In the genomic region with DNA sequence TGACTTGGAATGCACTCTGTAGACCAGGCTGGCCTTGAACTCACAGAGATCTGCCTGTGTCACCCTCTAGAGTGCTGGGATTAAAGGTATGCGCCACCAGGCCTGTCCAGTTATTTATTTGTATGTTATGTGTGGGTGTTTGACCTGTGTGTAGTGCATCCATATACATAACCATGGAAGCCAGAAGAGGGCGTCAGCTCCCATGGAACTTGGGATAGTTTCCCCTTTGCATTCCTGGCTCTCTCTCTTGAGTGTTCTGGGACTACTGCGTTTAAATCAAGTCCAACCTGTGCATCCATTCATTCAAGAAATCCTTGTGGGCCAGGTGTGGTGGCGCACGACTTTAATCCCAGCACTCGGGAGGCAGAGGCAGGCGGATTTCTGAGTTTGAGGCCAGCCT, we compare ENCODE assay signal across 21 mouse cellular contexts. TPM values are rescaled to one million over a fixed set of nuclear protein-coding genes. Genes with fewer than 3 reads are reported as not detected.
"Had no signal": no experiment of that assay in that cellular context is flagged by ENCODE, and none has a peak within 500 bp of the region (broad histone marks: within the 10 kb centered on the region; RNA-seq: fewer than 3 reads in every experiment).

No protein-coding gene starts in this region.

- H3K4me1 ChIP-seq: midbrain, embryonic 12.5 days; neural tube, embryonic 13.5 days; neural tube, embryonic 15.5 days had no signal

- H3K9me3 ChIP-seq: midbrain, embryonic 10.5 days; midbrain, embryonic 12.5 days; neural tube, embryonic 13.5 days; neural tube, embryonic 15.5 days had no signal

- H3K27me3 ChIP-seq: midbrain, embryonic 12.5 days; neural tube, embryonic 13.5 days; neural tube, embryonic 15.5 days had no signal

- H3K9ac ChIP-seq: liver, postnatal 0 days; lung, embryonic 14.5 days; midbrain, embryonic 12.5 days; neural tube, embryonic 13.5 days; neural tube, embryonic 15.5 days had no signal

- DNase-seq: liver, postnatal 0 days; lung, embryonic 14.5 days; lung, postnatal 10 days; lung, postnatal 4 days; midbrain, embryonic 14.5 days; retina, postnatal 1 day; right cerebral cortex, adult 18-20 months; right cerebral cortex, postnatal 25 days; right cerebral cortex, postnatal 4 days; spleen, adult 18-20 months; thymus, adult 18-20 months; thymus, postnatal 14 days; thymus, postnatal 36 days had no signal

- H3K36me3 ChIP-seq: midbrain, embryonic 10.5 days; midbrain, embryonic 12.5 days; neural tube, embryonic 13.5 days; neural tube, embryonic 15.5 days had no signal

- H3K27ac ChIP-seq: midbrain, embryonic 10.5 days; midbrain, embryonic 12.5 days; neural tube, embryonic 13.5 days; neural tube, embryonic 15.5 days had no signal

- H3K4me3 ChIP-seq: midbrain, embryonic 10.5 days; midbrain, embryonic 12.5 days; myocyte; neural tube, embryonic 13.5 days; neural tube, embryonic 15.5 days had no signal

RNA-seq across cellular contexts. Expression of a gene that starts 7.2 kb away (rescaled TPM):
- total RNA-seq: megakaryocyte, adult 5-6 weeks; megakaryocyte-erythroid progenitor cell, adult 5-6 weeks had no signal
- polyA plus RNA-seq: liver, postnatal 0 days; thymus, postnatal 0 days had no signal
